Mouse (Mus musculus) forebrain, embryonic 10.5 days (tissue): ENCODE data around the gene Upk2. TPM values are rescaled to one million over a fixed set of nuclear protein-coding genes. Genes with fewer than 3 reads are reported as not detected.
"Not testable (repeated sequence)": the region's sequence is repeated elsewhere in the genome, so short reads cannot be mapped to it uniquely, and the experiment has no call there.

Source experiments
- DNase-seq: peaks from one replicate; pipeline ENCODE4 v3.0.0-alpha.2; 2017; ENCODE audit warnings: low spot score; ENCODE audit errors: extremely low spot score
- H3K27ac ChIP-seq: fragments of 300-500 bp; sonication (generic); 2 replicates; pipeline ENCODE4 v1.5.1; 2016; ENCODE audit warnings: mild to moderate bottlenecking
- H3K27me3 ChIP-seq: fragments of 300-500 bp; sonication (generic); 2 replicates; pipeline ENCODE4 v1.6.1; 2016; ENCODE audit warnings: mild to moderate bottlenecking; ENCODE audit not compliant: poor library complexity, severe bottlenecking
- H3K36me3 ChIP-seq: fragments of 300-500 bp; sonication (generic); replicated peaks from 2 replicates; pipeline ENCODE4 v1.6.1; 2016; ENCODE audit warnings: mild to moderate bottlenecking, moderate library complexity
- H3K4me1 ChIP-seq: fragments of 300-500 bp; sonication (generic); 2 replicates; pipeline ENCODE4 v1.6.1; 2016
- H3K4me3 ChIP-seq: fragments of 300-500 bp; sonication (generic); 2 replicates; pipeline ENCODE4 v1.5.1; 2016; ENCODE audit warnings: mild to moderate bottlenecking, moderate library complexity
- H3K9me3 ChIP-seq: fragments of 300-500 bp; sonication (generic); 2 replicates; pipeline ENCODE4 v1.6.1; 2016; ENCODE audit warnings: mild to moderate bottlenecking, moderate library complexity
- WGBS: fragments of 180-500 bp; shearing (Covaris S2); methylation state at CpG from one replicate; pipeline ENCODE4 v1.1.7; 2016; 5-methylcytosine and 5-hydroxymethylcytosine counted together
- polyA plus RNA-seq: library from polyadenylated mRNA; unstranded; fragments of >200 nt; fragmentation: Nextera tagmentation; extraction: Ambion mirVana; gene quantifications from 2 replicates; pipeline ENCODE4 v1.2.1, GENCODE M21; 2016

The Upk2 gene
- polyA plus RNA-seq, 1 experiment from 2014 or later = not detected

DNA sequence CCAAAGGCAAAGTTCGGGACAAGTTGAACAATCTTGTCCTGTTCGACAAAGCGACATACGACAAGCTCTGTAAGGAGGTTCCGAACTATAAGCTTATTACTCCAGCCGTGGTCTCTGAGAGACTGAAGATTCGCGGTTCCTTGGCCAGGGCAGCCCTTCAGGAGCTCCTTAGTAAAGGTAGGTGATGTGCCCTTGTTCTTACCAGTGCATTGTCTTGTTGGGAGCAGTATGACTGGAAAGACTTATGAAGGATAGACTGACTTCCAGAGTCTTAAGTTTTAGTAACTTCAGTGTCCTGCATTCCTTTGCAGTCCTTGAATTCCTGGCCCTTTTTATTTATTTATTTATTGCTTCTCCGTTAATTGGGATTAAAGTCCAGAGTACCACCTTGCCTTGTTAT is 46.1 kb downstream of the Upk2 start:
- H3K27ac ChIP-seq = peak overlapping the region; percentile 97; the same call in 1 of the 2 replicates
- H3K36me3 ChIP-seq = peaks cover 75% of the 10 kb centered on the region
- DNase-seq, H3K9me3 ChIP-seq, H3K27me3 ChIP-seq: not testable (repeated sequence)
- 87% methylated on average over 9 of the region's 9 CpGs for WGBS
- peaks cover 26% of the 10 kb centered on the region for H3K4me1 ChIP-seq
- H3K4me3 ChIP-seq = peak overlapping the region; percentile 92

DNA sequence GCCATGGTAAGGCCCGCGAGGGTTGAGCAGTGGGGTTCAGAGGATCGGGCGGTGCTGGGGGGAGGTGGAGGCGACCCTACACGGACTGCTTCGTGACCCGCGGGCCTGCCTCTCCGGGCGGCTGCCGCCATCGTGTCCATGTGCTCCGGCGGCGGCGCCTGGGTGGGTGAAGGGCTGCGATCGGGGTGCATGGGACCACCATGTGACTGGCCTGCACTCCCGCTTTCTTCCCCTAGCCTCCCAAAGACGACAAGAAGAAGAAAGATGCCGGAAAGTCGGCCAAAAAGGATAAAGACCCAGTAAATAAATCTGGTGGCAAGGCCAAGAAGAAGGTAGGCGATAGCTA is 47.1 kb downstream of the Upk2 start:
- no peak for DNase-seq
- WGBS = under 1% methylated on average over 24 of the region's 24 CpGs
- Histone ChIP-seq H3K27me3 (no peaks in the 10 kb centered on the region), H3K36me3 (peaks cover 75% of the 10 kb centered on the region), H3K27ac (peak overlapping the region; percentile 97), H3K4me3 (peak overlapping the region; percentile 92), H3K9me3 (no peaks in the 10 kb centered on the region), H3K4me1 (peaks cover 26% of the 10 kb centered on the region)

DNA sequence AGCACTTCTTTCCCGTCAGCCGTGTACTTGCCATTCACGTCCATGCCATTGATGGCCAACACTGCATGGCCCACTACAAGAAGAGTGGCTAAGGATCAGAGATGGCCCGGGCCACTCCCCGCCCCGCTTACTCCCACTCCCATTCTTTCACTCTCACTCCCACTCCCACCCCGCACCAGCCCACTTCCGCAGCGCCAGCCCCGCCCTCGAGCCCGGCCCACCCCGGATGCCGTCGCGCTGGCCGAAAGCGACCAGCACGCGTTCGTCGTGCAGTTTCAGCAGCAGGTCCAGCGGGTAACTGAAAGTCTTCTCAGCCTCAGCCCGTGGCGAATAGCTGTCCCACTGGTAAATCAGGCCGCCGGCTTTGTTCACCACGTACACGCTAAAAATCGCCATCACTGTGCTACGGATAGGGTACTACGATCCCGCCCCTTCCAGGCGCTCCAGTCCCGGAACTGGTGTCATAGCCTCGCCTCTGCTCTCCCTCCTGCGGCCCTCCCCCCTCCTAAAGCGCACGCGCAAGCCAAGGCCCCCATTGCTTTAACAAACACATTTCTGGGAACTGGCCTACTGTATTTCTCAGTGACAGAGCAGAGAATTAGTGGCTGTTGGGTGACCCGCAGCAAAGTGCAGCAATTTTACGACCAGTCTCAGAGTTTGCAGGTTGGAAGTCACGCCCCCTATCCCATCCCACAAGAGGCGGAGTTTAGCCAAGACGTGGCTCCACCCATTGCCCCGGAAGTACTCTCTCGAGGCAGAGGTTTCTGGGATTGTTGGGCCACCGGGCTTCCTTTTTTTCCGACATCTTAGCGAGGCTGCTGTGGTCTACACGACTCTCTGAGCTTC is 47.6 kb downstream of the Upk2 start, which contains the start of the genes Rps25 and Trappc4:
Gene Rps25, plus strand, starts transcription at position 234 of the 846 bp plus-strand sequence.
Gene Trappc4, minus strand, starts transcription at position 695 of the 846 bp plus-strand sequence.
- peak within 1 kb of the TSS; percentile 97 for H3K27ac ChIP-seq
- DNase-seq = peak; percentile 97
- WGBS = under 1% methylated on average over 51 of the region's 51 CpGs
- peak within 1 kb of the TSS; percentile 92 for H3K4me3 ChIP-seq
- peaks cover 75% of the 10 kb centered on the region for H3K36me3 ChIP-seq
- no peaks in the 10 kb centered on the region for H3K27me3 ChIP-seq
- H3K9me3 ChIP-seq = no peaks in the 10 kb centered on the region
- H3K4me1 ChIP-seq = peaks cover 26% of the 10 kb centered on the region

DNA sequence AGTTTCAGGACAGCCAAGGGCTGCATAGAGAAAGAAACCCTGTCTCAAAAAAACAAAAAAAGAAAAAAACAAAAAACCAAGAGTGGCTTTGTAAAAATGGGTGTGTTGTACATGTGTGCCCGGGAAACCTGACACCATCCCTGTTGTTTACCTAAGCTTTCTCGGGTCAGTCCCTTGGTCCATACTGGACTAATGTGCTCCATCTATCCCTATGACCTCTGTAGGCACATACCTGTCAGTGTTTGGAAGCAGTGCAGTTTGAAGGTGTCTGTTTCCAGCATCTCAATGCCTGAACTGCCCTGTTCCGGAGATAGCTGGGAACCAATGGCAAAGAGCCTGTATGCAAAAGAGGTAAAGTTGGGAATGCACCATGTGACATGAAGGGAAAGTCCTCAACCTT is 49.8 kb downstream of the Upk2 start:
- no peak overlapping the region for H3K4me3 ChIP-seq
- H3K27ac ChIP-seq = no peak overlapping the region
- H3K9me3 ChIP-seq = no peaks in the 10 kb centered on the region
- no peak for DNase-seq
- no peaks in the 10 kb centered on the region for H3K27me3 ChIP-seq
- H3K36me3 ChIP-seq = peaks cover 75% of the 10 kb centered on the region
- H3K4me1 ChIP-seq = peaks cover 26% of the 10 kb centered on the region
- 83% methylated on average over 3 of the region's 3 CpGs for WGBS

Other genes with a start within 250 kb of the Upk2 start
- gene Cbl, start 220.9 kb downstream of the Upk2 start, polyA plus RNA-seq = 21.3 and 23.8 TPM in 2 replicates
- not detected in 2 replicates for gene Ccdc153, start 214.3 kb downstream of the Upk2 start, polyA plus RNA-seq
- 0.06 TPM in 1 of 2 replicates, not detected in the other for gene Pdzd3, start 203.5 kb downstream of the Upk2 start, polyA plus RNA-seq
- 2.8 and 2.9 TPM in 2 replicates for gene Nlrx1, start 186.4 kb downstream of the Upk2 start, polyA plus RNA-seq
- gene Abcg4, start 166.4 kb downstream of the Upk2 start, polyA plus RNA-seq = 5.3 and 7.2 TPM in 2 replicates
- 32.8 and 33.0 TPM in 2 replicates for gene Hinfp, start 149.3 kb downstream of the Upk2 start, polyA plus RNA-seq
- gene C2cd2l, start 134.7 kb downstream of the Upk2 start, polyA plus RNA-seq = 8.3 and 8.7 TPM in 2 replicates
- 48.0 and 49.3 TPM in 2 replicates for gene Dpagt1, start 129.0 kb downstream of the Upk2 start, polyA plus RNA-seq
- gene H2afx, start 120.3 kb downstream of the Upk2 start, polyA plus RNA-seq = 524 and 528 TPM in 2 replicates
- gene Hmbs, start 110.7 kb downstream of the Upk2 start, polyA plus RNA-seq = 196 and 210 TPM in 2 replicates
- gene Vps11, start 93.3 kb downstream of the Upk2 start, polyA plus RNA-seq = 29.0 and 32.3 TPM in 2 replicates
- 38.7 and 43.7 TPM in 2 replicates for gene Hyou1, start 75.5 kb downstream of the Upk2 start, polyA plus RNA-seq
- 18.8 and 19.4 TPM in 2 replicates for gene Slc37a4, start 58.1 kb downstream of the Upk2 start, polyA plus RNA-seq
- 2,069 and 2,211 TPM in 2 replicates for gene Rps25, start 47.8 kb downstream of the Upk2 start, polyA plus RNA-seq
- gene Trappc4, start 47.4 kb downstream of the Upk2 start, polyA plus RNA-seq = 181 and 189 TPM in 2 replicates
- gene Ccdc84, start 36.4 kb downstream of the Upk2 start, polyA plus RNA-seq = 25.6 and 26.1 TPM in 2 replicates
- gene Foxr1, start 13.8 kb downstream of the Upk2 start, polyA plus RNA-seq = not detected in 2 replicates
- gene Bcl9l, start 27.8 kb upstream of the Upk2 start, polyA plus RNA-seq = 3.9 and 5.0 TPM in 2 replicates
- 0.05 TPM in 1 of 2 replicates, not detected in the other for gene Cxcr5, start 106.9 kb upstream of the Upk2 start, polyA plus RNA-seq
- 20.3 and 21.0 TPM in 2 replicates for gene Ddx6, start 149.9 kb upstream of the Upk2 start, polyA plus RNA-seq
- gene Treh, start 218.3 kb upstream of the Upk2 start, polyA plus RNA-seq = not detected in 2 replicates